Mouse (Mus musculus): Measurements from ENCODE around the gene Ppp1r3e. TPM values are rescaled to one million over a fixed set of nuclear protein-coding genes. Genes with fewer than 3 reads are reported as not detected.

Ppp1r3e gene
- polyA plus RNA-seq (2017; shearing (Covaris generic)): 1.5 TPM

GRCm38 (mm10) chr14:54877048-54877715 is at the start of gene Ppp1r3e:
Gene Ppp1r3e (minus strand): TSS chr14:54877550.

GRCm38 (mm10) chr14:54925349-54926342 is 48.3 kb upstream of the Ppp1r3e start, which contains the start of gene Efs:
Gene Efs (minus strand): TSS chr14:54926126.

GRCm38 (mm10) chr14:54912886-54913285 is 35.5 kb upstream of the Ppp1r3e start, which contains the start of gene Slc22a17:
Gene Slc22a17 (minus strand): TSS chr14:54913132.

GRCm38 (mm10) chr14:54892200-54892599 is 14.8 kb upstream of the Ppp1r3e start, which contains the start of gene Pabpn1:
Gene Pabpn1 (plus strand): TSS chr14:54892500.

GRCm38 (mm10) chr14:54883154-54884021 is 6.0 kb upstream of the Ppp1r3e start, which contains the start of the genes Bcl2l2 and Gm20521:
Gene Bcl2l2 (plus strand): TSS chr14:54883377.
Gene Gm20521 (plus strand): TSS chr14:54883441.

GRCm38 (mm10) chr14:54870861-54871260 is 6.5 kb downstream of the Ppp1r3e start, which contains the start of gene Homez:
Gene Homez (minus strand): TSS chr14:54870961.

Other genes starting within 250 kb of the Ppp1r3e start
- not detected for gene Gm17606, start 236.6 kb downstream of the Ppp1r3e start, polyA plus RNA-seq (2017; shearing (Covaris generic))
- 2.3 TPM for gene Cdh24, start 236.2 kb downstream of the Ppp1r3e start, polyA plus RNA-seq (2017; shearing (Covaris generic))
- gene 1700123O20Rik, start 191.3 kb downstream of the Ppp1r3e start, polyA plus RNA-seq (2017; shearing (Covaris generic)): 63.8 TPM
- 84.6 TPM for gene Acin1, start 190.6 kb downstream of the Ppp1r3e start, polyA plus RNA-seq (2017; shearing (Covaris generic))
- gene Gm29776, start 178.7 kb downstream of the Ppp1r3e start, polyA plus RNA-seq (2017; shearing (Covaris generic)): 0.20 TPM
- not detected for gene Cebpe, start 165.4 kb downstream of the Ppp1r3e start, polyA plus RNA-seq (2017; shearing (Covaris generic))
- gene Slc7a8, start 95.6 kb downstream of the Ppp1r3e start, polyA plus RNA-seq (2017; shearing (Covaris generic)): 0.09 TPM
- gene Rnf212b, start 63.4 kb downstream of the Ppp1r3e start, polyA plus RNA-seq (2017; shearing (Covaris generic)): not detected
- gene Homez, start 6.6 kb downstream of the Ppp1r3e start, polyA plus RNA-seq (2017; shearing (Covaris generic)): 5.7 TPM
- gene Bcl2l2, start 5.8 kb upstream of the Ppp1r3e start, polyA plus RNA-seq (2017; shearing (Covaris generic)): not detected
- gene Gm20521, start 5.9 kb upstream of the Ppp1r3e start, polyA plus RNA-seq (2017; shearing (Covaris generic)): not detected
- 162 TPM for gene Pabpn1, start 14.9 kb upstream of the Ppp1r3e start, polyA plus RNA-seq (2017; shearing (Covaris generic))
- gene Slc22a17, start 35.6 kb upstream of the Ppp1r3e start, polyA plus RNA-seq (2017; shearing (Covaris generic)): 1.5 TPM
- gene Efs, start 48.6 kb upstream of the Ppp1r3e start, polyA plus RNA-seq (2017; shearing (Covaris generic)): 0.26 TPM
- 0.37 TPM for gene Il25, start 55.1 kb upstream of the Ppp1r3e start, polyA plus RNA-seq (2017; shearing (Covaris generic))
- gene Cmtm5, start 58.7 kb upstream of the Ppp1r3e start, polyA plus RNA-seq (2017; shearing (Covaris generic)): 1.5 TPM
- 0.06 TPM for gene Myh6, start 89.4 kb upstream of the Ppp1r3e start, polyA plus RNA-seq (2017; shearing (Covaris generic))
- gene Gm17428, start 99.4 kb upstream of the Ppp1r3e start, polyA plus RNA-seq (2017; shearing (Covaris generic)): not detected
- not detected for gene Myh7, start 117.1 kb upstream of the Ppp1r3e start, polyA plus RNA-seq (2017; shearing (Covaris generic))
- gene Ngdn, start 137.9 kb upstream of the Ppp1r3e start, polyA plus RNA-seq (2017; shearing (Covaris generic)): 124 TPM
- 14.4 TPM for gene Zfhx2, start 214.8 kb upstream of the Ppp1r3e start, polyA plus RNA-seq (2017; shearing (Covaris generic))
- 19.3 TPM for gene Thtpa, start 217.2 kb upstream of the Ppp1r3e start, polyA plus RNA-seq (2017; shearing (Covaris generic))
- 170 TPM for gene Ap1g2, start 229.0 kb upstream of the Ppp1r3e start, polyA plus RNA-seq (2017; shearing (Covaris generic))
- 0.16 TPM for gene Jph4, start 239.4 kb upstream of the Ppp1r3e start, polyA plus RNA-seq (2017; shearing (Covaris generic))

Measured in effector memory CD4-positive, alpha-beta T cell, adult 7 months (primary cell).